Mouse (Mus musculus) spleen, postnatal 14 days (tissue): ENCODE data around the gene Armc6.

Source experiments
- DNase-seq, 2 experiments: peaks; one replicate each; pipeline ENCODE4 v3.0.0; 2021 to 2022; ENCODE audit warnings: low spot score in 2 of 2

Gene Armc6

GRCm38 (mm10) chr8:70234080-70234780, at the start of gene Armc6, which contains the start of gene Sugp2:
TSS of gene Armc6 (minus strand) at chr8:70234466.
TSS of gene Sugp2 (plus strand) at chr8:70234226.
- peak; percentile 93 for DNase-seq

GRCm38 (mm10) chr8:70283136-70284077, 49.1 kb upstream of the Armc6 start:
- no peak for DNase-seq

GRCm38 (mm10) chr8:70282603-70283135, 48.4 kb upstream of the Armc6 start, which contains the start of gene Homer3:
TSS of gene Homer3 (plus strand) at chr8:70282827.
- DNase-seq = peak; percentile 76 to 85

GRCm38 (mm10) chr8:70281001-70281400, 46.7 kb upstream of the Armc6 start:
- no peak for DNase-seq

GRCm38 (mm10) chr8:70279266-70279665, 45.0 kb upstream of the Armc6 start:
- no peak for DNase-seq

- DNase-seq = no peak
Observed at GRCm38 (mm10) chr8:70278175-70278574, 43.9 kb upstream of the Armc6 start.

- no peak for DNase-seq
Observed at GRCm38 (mm10) chr8:70276476-70276875, 42.2 kb upstream of the Armc6 start.

GRCm38 (mm10) chr8:70274350-70274749, 40.1 kb upstream of the Armc6 start:
- no peak for DNase-seq

- no peak for DNase-seq
Observed at GRCm38 (mm10) chr8:70272949-70273348, 38.7 kb upstream of the Armc6 start.

- DNase-seq = no peak
Observed at GRCm38 (mm10) chr8:70268799-70269565, 34.7 kb upstream of the Armc6 start.

- DNase-seq = no peak
Observed at GRCm38 (mm10) chr8:70268311-70268710, 34.0 kb upstream of the Armc6 start.

GRCm38 (mm10) chr8:70267674-70268073, 33.4 kb upstream of the Armc6 start:
- DNase-seq = no peak

GRCm38 (mm10) chr8:70259043-70259442, 24.8 kb upstream of the Armc6 start:
- DNase-seq = no peak

GRCm38 (mm10) chr8:70258600-70258999, 24.3 kb upstream of the Armc6 start:
- DNase-seq = no peak

- DNase-seq = no peak
Observed at GRCm38 (mm10) chr8:70257456-70257855, 23.2 kb upstream of the Armc6 start.

- DNase-seq = no peak
Observed at GRCm38 (mm10) chr8:70254628-70255027, 20.4 kb upstream of the Armc6 start.

GRCm38 (mm10) chr8:70247841-70248240, 13.6 kb upstream of the Armc6 start:
- no peak for DNase-seq

GRCm38 (mm10) chr8:70246622-70247021, 12.4 kb upstream of the Armc6 start:
- no peak for DNase-seq

GRCm38 (mm10) chr8:70240642-70241041, 6.4 kb upstream of the Armc6 start:
- no peak for DNase-seq

- DNase-seq = no peak
Observed at GRCm38 (mm10) chr8:70237842-70238241, 3.6 kb upstream of the Armc6 start.

- no peak for DNase-seq
Observed at GRCm38 (mm10) chr8:70234781-70235128, 489 bp upstream of the Armc6 start.

GRCm38 (mm10) chr8:70233606-70234005, 660 bp downstream of the Armc6 start:
- no peak for DNase-seq
